In the genomic region with DNA sequence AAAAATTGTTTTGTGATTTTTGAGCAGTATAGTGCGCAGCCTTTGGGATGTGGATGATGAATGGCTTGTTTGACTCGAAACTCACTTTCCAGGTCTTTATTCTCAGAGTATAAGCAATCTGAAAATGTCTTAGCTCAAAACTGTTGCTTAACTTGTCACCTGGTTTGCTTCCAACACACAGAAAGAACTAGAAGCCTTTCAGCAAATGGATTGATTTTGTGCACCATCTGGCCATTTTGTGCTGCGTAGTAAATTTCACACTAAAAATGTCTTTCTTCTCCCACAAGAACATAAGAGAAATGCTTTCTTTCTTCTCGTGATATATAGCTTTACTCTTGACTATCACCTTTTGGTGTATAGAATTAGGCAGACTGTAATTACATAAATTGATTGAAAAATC, we compare ENCODE assay signal across 17 mouse cellular contexts.
DNase-seq lines count a peak whose midpoint lies in the region.
"Had no signal": no experiment of that assay in that cellular context is flagged by ENCODE, and none has a peak within 500 bp of the region (broad histone marks: within the 10 kb centered on the region; RNA-seq: fewer than 3 reads in every experiment).

No protein-coding gene starts in this region.

- DNase-seq in frontal cortex, adult 2 months (ENCODE audit: extremely low spot score in 1 of 2, low spot score in 1 of 2): peak; percentile 26 to 68
- no peak for DNase-seq in frontal cortex, postnatal 10 days (ENCODE audit: low spot score in 2 of 2)
- DNase-seq in left cerebral cortex, adult 11 months (ENCODE audit: low spot score): peak; percentile 33
- no peak for DNase-seq in left cerebral cortex, postnatal 4 days
- peak; percentile 77 for DNase-seq in brain, adult 2 months (ENCODE audit: low read depth, low spot score)
- DNase-seq in left cerebral cortex, postnatal 14 days (ENCODE audit: low spot score in 2 of 2): peak; percentile 22 to 31
- no peak for DNase-seq in kidney, adult 18-20 months
- DNase-seq: adrenal gland, postnatal 25 days; B cell, adult 2 months; cerebellum, adult 11 months; cerebellum, adult 9-10 months; cerebellum, postnatal 36 days; embryo, embryonic 11 days; gastrocnemius, postnatal 14 days; heart, adult 11 months; kidney, adult 2 months; kidney, postnatal 36 days had no signal

- intact Hi-C loops in left cerebral cortex, postnatal 4 days (cut with DNase I): no loop called here
- intact Hi-C loops in left cerebral cortex, postnatal 14 days (cut with DNase I): no loop called here

Comparison
In these comparisons a context has a peak if more than half of its experiments do, and no peak if none do; other contexts are left out.
1. DNase-seq: peak in frontal cortex, adult 2 months (2 of 2), left cerebral cortex, adult 11 months (single experiment), brain, adult 2 months (single experiment) and left cerebral cortex, postnatal 14 days (2 of 2); none in frontal cortex, postnatal 10 days (0 of 2), left cerebral cortex, postnatal 4 days (single experiment) and kidney, adult 18-20 months (single experiment).